Mouse (Mus musculus): ENCODE data around the gene Olfr178.

Olfr178 gene

DNA sequence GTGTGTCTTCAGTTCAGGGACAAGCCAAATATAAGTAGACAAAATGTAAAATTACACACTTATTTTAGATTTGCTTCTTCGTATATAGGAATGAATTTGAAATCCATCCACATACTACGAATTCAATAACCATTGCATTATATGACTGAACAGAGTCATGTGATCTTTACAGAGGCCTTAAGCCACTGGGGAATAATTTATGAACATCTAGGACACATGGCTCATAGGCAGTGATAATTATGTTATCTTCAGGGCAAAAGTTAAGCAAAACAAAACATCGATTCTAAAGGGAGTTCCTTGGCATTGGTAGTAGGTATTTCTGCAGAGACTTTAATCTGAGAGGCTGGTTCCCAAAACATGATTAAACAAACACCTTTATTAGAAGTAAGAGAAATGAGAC, at the start of gene Olfr178:
Olfr178 (minus strand) TSS at position 101 of the 400 bp plus-strand sequence.
- no peak for DNase-seq (ENCODE audit: low spot score in 2 of 2)

DNA sequence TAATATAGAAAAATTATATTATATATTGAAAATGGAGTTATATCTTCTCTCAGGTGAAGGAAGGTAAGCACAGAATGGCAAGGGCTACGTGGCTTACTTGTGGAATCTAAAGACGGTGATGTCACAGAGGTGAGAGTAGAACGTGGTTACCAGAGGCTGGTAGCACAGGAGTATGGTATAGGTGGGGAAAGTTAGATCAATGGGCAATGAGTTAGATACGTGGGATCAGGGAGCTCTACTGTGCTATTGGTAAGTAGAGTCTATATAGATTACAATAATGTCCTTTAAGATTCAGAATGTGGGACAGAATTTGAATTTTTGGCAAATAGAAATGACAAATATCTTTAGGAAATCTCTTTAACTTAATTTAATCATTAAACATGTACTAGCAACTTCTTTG, 37.4 kb upstream of the Olfr178 start, which contains the start of gene Olfr180:
Olfr180 (minus strand) TSS at position 101 of the 400 bp plus-strand sequence.
- DNase-seq (ENCODE audit: low spot score in 2 of 2), result no peak

DNA sequence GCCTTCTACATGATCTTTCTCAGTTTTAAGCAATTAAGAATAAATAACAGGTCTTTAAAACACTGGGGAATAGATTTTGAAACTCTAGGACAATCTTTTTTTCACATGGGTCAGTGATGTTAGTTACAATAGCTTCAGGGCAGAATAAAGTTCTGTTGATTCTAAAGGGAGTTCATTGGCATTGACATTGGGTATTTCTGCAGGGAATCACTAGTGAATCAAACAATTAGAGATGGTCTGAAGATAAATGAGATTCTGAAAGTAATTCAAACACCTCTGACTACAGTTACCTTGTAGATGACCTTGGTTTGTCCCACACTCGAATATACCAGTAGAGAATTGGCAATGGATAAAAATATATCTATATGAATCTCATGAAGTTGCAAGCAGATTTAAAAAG, 36.8 kb upstream of the Olfr178 start, which contains the start of gene Olfr181:
Olfr181 (minus strand) TSS at position 101 of the 400 bp plus-strand sequence.
- DNase-seq (ENCODE audit: low spot score in 2 of 2), result no peak

DNA sequence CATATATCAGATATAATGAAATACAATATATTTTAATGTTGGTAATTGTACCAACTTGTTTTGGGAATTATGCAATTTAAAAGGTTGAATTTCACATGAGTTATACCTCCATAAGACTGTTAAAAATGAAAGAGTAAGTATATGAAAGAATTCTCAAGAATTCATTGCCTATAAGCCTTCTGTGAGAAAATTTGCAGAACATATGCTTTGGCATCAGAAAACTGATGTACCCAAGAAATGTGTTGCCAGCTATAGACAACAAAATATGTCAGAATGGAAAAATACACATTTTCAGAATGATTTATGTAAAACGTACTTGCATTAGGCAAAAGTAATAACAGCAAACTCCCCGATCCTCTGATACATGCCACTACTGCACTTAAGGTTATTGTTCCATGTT, 7.4 kb downstream of the Olfr178 start:
- DNase-seq (ENCODE audit: low spot score in 2 of 2), result no peak

DNA sequence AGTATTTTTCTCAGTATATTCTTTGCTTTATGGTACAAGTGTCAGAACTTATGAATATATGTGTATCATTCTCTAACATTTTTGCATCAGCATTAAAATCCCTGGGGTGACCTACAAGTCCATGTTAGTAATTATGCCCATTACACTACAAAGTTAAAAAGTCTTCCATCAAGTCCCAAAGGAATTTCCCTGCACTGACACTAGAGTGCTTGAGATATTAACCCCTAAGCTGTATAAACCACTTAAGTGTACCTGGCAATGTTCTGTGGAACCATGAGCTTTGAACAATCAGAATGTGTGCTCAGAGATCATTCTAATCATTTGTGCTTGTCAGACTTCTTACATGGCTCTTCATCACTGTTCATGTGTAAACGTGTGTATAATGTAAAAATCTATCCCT, 17.2 kb downstream of the Olfr178 start, which contains the start of gene Olfr177:
Olfr177 (minus strand) TSS at position 101 of the 400 bp plus-strand sequence.
- no peak for DNase-seq (ENCODE audit: low spot score in 2 of 2)

DNA sequence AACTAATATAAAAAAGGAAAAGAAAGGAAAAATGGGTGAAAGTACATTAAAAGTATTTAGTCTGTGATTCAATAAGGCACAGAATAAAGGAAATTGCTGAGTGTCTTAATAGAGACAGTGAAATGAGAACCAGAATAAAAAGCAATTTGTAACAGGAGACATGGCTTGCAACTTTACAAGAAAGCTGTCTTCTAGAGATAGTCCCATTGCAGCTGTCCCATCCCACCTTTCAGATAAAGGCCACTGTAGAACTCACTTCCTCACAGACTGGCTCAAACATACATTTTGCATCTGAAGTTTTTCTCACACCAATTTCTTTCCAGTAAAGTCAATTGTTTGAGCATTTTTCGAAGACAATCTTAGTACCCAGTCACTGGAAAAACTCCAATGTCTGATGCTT, 30.4 kb downstream of the Olfr178 start:
- no peak for DNase-seq (ENCODE audit: low spot score in 2 of 2)

DNA sequence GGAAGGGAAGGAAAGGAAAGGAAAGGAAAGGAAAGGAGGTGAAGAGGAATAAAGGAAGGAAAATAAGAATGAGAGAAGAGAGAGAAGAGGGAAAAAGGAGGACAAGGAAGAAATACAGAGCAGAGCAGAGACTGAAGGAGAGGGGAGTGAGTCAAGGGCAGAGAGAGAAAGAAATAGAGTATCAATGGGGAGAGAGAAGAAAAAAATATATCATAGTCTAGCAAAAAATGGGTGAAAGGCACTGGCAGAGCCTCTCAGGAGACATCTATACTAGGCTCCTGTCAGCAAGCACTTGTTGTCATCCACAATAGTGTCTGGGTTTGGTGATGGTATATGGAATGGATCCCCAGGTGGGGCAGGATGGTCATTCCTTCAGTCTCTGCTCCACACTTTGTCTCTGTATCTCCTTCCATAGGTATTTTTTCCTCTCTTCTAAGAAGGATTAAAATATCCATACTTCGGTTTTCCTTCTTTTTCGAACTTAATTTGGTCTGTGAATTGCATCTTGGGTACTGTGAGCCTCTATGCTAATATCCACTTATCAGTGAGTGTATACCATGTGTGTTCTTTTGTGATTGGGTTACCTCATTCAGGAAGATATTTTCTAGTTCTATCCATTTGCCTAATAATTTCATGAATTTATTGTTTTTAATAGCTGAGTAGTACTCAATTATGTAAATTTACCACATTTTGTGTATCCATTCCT, 31.7 kb downstream of the Olfr178 start:
- no peak for DNase-seq (ENCODE audit: low spot score in 2 of 2)
